Mouse (Mus musculus): ENCODE measurements around the gene Fam89b. TPM values are rescaled to one million over a fixed set of nuclear protein-coding genes. Genes with fewer than 3 reads are reported as not detected.

The Fam89b gene
- polyA plus RNA-seq, 1 experiment from 2014 or later = 184 TPM

DNA sequence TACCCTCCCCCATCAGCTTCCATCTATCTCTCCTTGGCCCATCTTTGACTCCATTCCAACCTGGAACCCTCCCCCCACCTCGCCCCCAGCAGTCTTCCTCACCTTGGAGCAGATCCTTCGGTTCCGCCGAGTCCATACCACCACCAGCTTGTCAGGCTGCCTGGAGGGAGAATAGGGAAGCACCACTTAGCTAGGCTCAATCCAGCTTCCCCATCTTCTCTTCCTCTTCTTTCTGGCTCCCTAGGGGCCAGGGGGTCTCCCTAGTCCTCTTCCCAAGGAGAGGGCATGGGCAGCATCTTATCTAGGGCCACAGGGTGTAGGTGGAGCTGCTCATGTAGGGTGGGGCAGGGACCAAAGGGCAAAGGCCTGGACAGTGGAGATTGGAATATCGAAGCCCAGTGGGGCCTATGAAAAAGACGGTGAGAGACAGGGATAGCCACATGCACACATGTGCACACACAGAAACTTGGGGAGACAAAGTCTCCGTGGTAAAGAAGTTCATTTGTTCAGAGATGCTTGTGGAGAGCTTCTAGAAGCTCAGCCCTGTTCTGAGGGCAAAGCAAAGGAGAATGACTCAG lies 6.5 kb downstream of the Fam89b start:
- ATAC-seq (ENCODE audit: insufficient read depth, low FRiP score, low TSS enrichment) = no peak
- DNase-seq (ENCODE audit: low spot score) = no peak
- WGBS = 92% methylated on average over 7 of the region's 7 CpGs
- H3K4me1 ChIP-seq (ENCODE audit: control insufficient read depth, insufficient read depth, low read length) = peaks cover 18% of the 10 kb centered on the region
- H3K9ac ChIP-seq (ENCODE audit: low read length) = no peak overlapping the region
- no peak overlapping the region for H3K4me2 ChIP-seq (ENCODE audit: low read depth)
- no peaks in the 10 kb centered on the region for H3K27me3 ChIP-seq (ENCODE audit: control insufficient read depth, insufficient read depth, low read length)
- H3K36me3 ChIP-seq (ENCODE audit: control insufficient read depth, insufficient read depth, low read length) = peaks cover 12% of the 10 kb centered on the region
- no peaks in the 10 kb centered on the region for H3K9me3 ChIP-seq (ENCODE audit: control insufficient read depth, low read length)
- no peak overlapping the region for H3K27ac ChIP-seq (ENCODE audit: low read depth, low read length)
- H3K4me3 ChIP-seq (ENCODE audit: low read depth, low read length) = no peak overlapping the region

DNA sequence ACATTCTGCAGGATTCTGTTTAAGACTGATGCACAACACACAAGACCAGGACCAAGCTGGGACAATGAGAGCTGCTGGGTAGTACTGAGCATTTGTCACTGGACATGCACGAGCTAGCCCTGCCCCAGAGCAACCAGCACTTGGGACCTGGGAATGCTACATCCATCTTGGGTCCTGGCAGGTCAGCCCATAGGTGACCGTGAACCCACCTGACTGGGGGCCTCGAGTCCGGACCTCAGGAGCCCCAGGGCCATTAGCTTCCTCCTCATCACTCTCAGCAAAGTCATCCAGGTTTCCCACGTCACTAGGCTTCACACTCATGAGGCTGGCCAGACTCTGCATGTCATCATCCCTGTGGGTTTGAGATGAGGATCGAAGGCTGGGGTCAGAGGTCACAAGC lies 8.2 kb downstream of the Fam89b start:
- no peaks in the 10 kb centered on the region for H3K9me3 ChIP-seq (ENCODE audit: control insufficient read depth, low read length)
- no peak overlapping the region for H3K27ac ChIP-seq (ENCODE audit: low read depth, low read length)
- H3K36me3 ChIP-seq (ENCODE audit: control insufficient read depth, insufficient read depth, low read length) = peaks cover 12% of the 10 kb centered on the region
- H3K27me3 ChIP-seq (ENCODE audit: control insufficient read depth, insufficient read depth, low read length) = no peaks in the 10 kb centered on the region
- H3K4me2 ChIP-seq (ENCODE audit: low read depth) = no peak overlapping the region
- DNase-seq (ENCODE audit: low spot score) = no peak
- H3K9ac ChIP-seq (ENCODE audit: low read length) = no peak overlapping the region
- no peak overlapping the region for H3K4me3 ChIP-seq (ENCODE audit: low read depth, low read length)
- ATAC-seq (ENCODE audit: insufficient read depth, low FRiP score, low TSS enrichment) = no peak
- H3K4me1 ChIP-seq (ENCODE audit: control insufficient read depth, insufficient read depth, low read length) = peaks cover 11% of the 10 kb centered on the region
- 91% methylated on average over 6 of the region's 6 CpGs for WGBS

DNA sequence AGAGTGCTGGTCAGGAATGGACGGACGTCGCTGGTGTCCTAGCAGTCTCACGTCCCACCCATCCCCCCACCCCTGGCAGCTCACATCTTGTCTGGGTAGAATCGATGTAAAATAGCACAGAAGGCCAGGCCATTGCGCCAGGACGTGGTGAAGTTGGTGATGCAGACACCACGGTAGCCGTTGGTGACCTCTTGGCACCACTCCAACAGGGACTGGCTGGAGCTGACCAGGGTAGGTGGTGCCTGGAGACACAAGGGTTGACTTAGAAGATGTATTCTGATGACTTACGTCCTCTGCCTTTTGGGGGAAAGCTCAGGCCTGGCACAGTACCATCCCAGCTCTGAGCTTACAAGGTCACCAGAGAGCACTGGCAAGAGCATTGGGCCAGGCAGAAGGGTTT lies 12.5 kb downstream of the Fam89b start:
- no peak overlapping the region for H3K27ac ChIP-seq (ENCODE audit: low read depth, low read length)
- H3K4me3 ChIP-seq (ENCODE audit: low read depth, low read length) = no peak overlapping the region
- 75% methylated on average over 10 of the region's 10 CpGs for WGBS
- DNase-seq (ENCODE audit: low spot score) = no peak
- no peaks in the 10 kb centered on the region for H3K9me3 ChIP-seq (ENCODE audit: control insufficient read depth, low read length)
- no peak for ATAC-seq (ENCODE audit: insufficient read depth, low FRiP score, low TSS enrichment)
- peaks cover 3% of the 10 kb centered on the region; the same call in 1 of the 2 replicates for H3K4me1 ChIP-seq (ENCODE audit: control insufficient read depth, insufficient read depth, low read length)
- peaks cover 10% of the 10 kb centered on the region for H3K36me3 ChIP-seq (ENCODE audit: control insufficient read depth, insufficient read depth, low read length)
- H3K4me2 ChIP-seq (ENCODE audit: low read depth) = no peak overlapping the region
- H3K9ac ChIP-seq (ENCODE audit: low read length) = no peak overlapping the region
- H3K27me3 ChIP-seq (ENCODE audit: control insufficient read depth, insufficient read depth, low read length) = no peaks in the 10 kb centered on the region

DNA sequence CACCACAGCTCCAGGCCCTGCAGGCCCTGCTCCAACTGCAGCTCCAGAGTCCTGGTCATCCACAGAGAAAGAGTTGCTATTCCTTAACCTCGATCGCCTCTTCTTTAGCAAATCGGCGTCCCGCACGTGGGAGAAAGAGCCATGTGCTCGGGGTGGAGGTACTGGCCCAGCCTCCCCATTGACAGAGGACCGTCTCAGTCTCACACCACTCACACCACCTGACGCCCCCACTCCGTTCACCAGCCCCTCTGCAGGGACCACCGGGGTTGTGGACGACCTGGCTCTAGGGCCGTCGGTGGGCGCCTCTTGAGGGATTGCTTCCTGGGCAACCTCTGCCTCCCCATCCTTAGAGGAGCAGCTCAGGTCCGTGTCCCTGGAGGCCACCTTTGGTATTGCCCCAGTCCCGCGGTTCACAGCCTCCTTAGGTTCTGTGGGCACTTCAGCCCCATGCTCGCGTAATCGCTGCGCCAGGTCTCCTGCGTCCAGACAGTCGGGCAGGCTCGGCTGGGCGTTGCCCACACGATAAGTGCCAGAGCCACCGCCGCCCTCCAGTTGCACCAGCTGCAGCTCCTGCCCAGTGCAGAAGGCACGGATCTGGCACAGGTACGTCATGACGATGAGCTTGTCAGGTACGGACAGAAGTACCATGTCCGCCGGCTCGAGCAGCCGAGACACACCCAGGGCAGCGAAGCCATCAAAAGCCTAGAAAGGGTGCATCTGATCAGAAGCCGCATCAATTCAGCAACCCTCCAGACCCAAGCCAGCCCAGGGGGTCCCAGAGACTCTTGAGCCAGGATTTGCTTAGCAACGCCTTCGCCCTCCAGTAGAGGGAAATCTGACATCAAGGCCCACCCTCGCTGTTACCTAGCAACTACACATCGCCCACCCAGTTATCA lies 13.4 kb downstream of the Fam89b start:
- WGBS = 17% methylated on average over 43 of the region's 43 CpGs
- DNase-seq (ENCODE audit: low spot score) (peak; percentile 54), ATAC-seq (ENCODE audit: insufficient read depth, low FRiP score, low TSS enrichment) (no peak; the same call in 1 of the 2 replicates)
- H3K9ac ChIP-seq (ENCODE audit: low read length) = no peak overlapping the region
- H3K27me3 ChIP-seq (ENCODE audit: control insufficient read depth, insufficient read depth, low read length) = no peaks in the 10 kb centered on the region
- H3K9me3 ChIP-seq (ENCODE audit: control insufficient read depth, low read length) = no peaks in the 10 kb centered on the region
- H3K4me1 ChIP-seq (ENCODE audit: control insufficient read depth, insufficient read depth, low read length) = peaks cover 3% of the 10 kb centered on the region; the same call in 1 of the 2 replicates
- no peak overlapping the region for H3K27ac ChIP-seq (ENCODE audit: low read depth, low read length)
- peaks cover 5% of the 10 kb centered on the region for H3K36me3 ChIP-seq (ENCODE audit: control insufficient read depth, insufficient read depth, low read length)
- no peak overlapping the region for H3K4me3 ChIP-seq (ENCODE audit: low read depth, low read length)
- no peak overlapping the region; the same call in 1 of the 2 replicates for H3K4me2 ChIP-seq (ENCODE audit: low read depth)

DNA sequence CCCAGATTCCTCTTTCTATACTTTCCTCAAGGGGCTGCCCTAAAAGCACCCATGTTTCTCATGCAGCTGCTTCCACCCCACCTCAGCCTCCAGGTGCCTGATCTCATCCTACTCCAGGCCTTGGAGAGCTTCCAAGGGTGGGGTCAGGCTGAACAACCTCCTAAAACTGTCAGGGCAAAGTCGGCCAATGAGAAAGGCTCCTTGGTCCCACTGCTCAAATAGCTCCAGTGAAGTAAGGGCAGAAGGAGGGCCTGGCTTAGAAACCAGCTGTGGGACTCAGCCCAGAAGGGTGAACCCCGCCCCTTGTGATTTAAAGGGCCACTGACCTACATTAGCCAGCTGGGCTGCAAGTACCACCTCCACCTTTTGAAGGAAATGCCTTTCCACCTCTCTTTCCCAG lies 15.7 kb downstream of the Fam89b start:
- Histone ChIP-seq H3K27ac (ENCODE audit: low read depth, low read length) (no peak overlapping the region), H3K9me3 (ENCODE audit: control insufficient read depth, low read length) (no peaks in the 10 kb centered on the region), H3K4me2 (ENCODE audit: low read depth) (no peak overlapping the region), H3K36me3 (ENCODE audit: control insufficient read depth, insufficient read depth, low read length) (peaks cover 6% of the 10 kb centered on the region), H3K4me3 (ENCODE audit: low read depth, low read length) (no peak overlapping the region), H3K9ac (ENCODE audit: low read length) (no peak overlapping the region), H3K4me1 (ENCODE audit: control insufficient read depth, insufficient read depth, low read length) (peaks cover 3% of the 10 kb centered on the region; the same call in 1 of the 2 replicates), H3K27me3 (ENCODE audit: control insufficient read depth, insufficient read depth, low read length) (no peaks in the 10 kb centered on the region)
- ATAC-seq (ENCODE audit: insufficient read depth, low FRiP score, low TSS enrichment) (no peak), DNase-seq (ENCODE audit: low spot score) (no peak)
- WGBS = 12% methylated on average over 2 of the region's 2 CpGs

- Histone ChIP-seq H3K4me1 (ENCODE audit: control insufficient read depth, insufficient read depth, low read length) (peaks cover 3% of the 10 kb centered on the region; the same call in 1 of the 2 replicates), H3K4me2 (ENCODE audit: low read depth) (no peak overlapping the region), H3K27me3 (ENCODE audit: control insufficient read depth, insufficient read depth, low read length) (no peaks in the 10 kb centered on the region), H3K27ac (ENCODE audit: low read depth, low read length) (no peak overlapping the region), H3K9me3 (ENCODE audit: control insufficient read depth, low read length) (no peaks in the 10 kb centered on the region), H3K9ac (ENCODE audit: low read length) (no peak overlapping the region), H3K36me3 (ENCODE audit: control insufficient read depth, insufficient read depth, low read length) (peaks cover 8% of the 10 kb centered on the region), H3K4me3 (ENCODE audit: low read depth, low read length) (no peak overlapping the region)
- ATAC-seq (ENCODE audit: insufficient read depth, low FRiP score, low TSS enrichment) (no peak), DNase-seq (ENCODE audit: low spot score) (no peak)
- WGBS = 78% methylated on average over 5 of the region's 5 CpGs
Observed at GRCm38 (mm10) chr19:5713255-5713654, 16.2 kb downstream of the Fam89b start.

DNA sequence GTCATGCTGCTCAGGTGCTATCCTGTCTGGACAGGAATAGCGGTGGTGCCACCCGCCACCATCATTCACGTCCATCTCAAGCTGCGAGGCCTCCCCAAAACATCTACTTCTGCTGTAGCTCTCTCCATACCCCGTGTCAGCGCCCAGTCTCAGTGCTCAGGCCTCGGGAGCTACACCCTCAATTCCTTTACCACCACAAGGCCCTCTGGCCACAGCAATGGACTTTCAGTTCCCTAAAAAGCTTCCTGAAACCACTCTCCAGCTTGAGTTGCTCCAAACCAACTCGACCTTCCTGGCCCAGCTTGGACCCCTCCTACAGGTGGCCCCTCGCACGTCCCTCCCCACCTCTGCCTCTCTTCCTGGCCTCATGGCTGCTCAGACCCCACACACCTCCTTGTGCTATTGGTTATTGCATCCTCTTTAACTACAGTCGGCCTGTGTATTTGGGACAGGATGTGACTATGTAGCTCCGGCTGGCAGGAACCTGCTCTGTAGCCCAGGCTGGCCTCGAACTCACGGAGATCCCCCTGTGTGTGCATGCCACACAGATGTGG lies 17.5 kb downstream of the Fam89b start:
- WGBS = 89% methylated on average over 14 of the region's 14 CpGs
- no peaks in the 10 kb centered on the region for H3K9me3 ChIP-seq (ENCODE audit: control insufficient read depth, low read length)
- DNase-seq (ENCODE audit: low spot score) = no peak
- peaks cover 11% of the 10 kb centered on the region for H3K36me3 ChIP-seq (ENCODE audit: control insufficient read depth, insufficient read depth, low read length)
- no peak overlapping the region for H3K4me3 ChIP-seq (ENCODE audit: low read depth, low read length)
- no peak overlapping the region for H3K27ac ChIP-seq (ENCODE audit: low read depth, low read length)
- H3K27me3 ChIP-seq (ENCODE audit: control insufficient read depth, insufficient read depth, low read length) = no peaks in the 10 kb centered on the region
- H3K4me2 ChIP-seq (ENCODE audit: low read depth) = no peak overlapping the region
- H3K9ac ChIP-seq (ENCODE audit: low read length) = no peak overlapping the region
- ATAC-seq (ENCODE audit: insufficient read depth, low FRiP score, low TSS enrichment) = no peak
- H3K4me1 ChIP-seq (ENCODE audit: control insufficient read depth, insufficient read depth, low read length) = peaks cover 3% of the 10 kb centered on the region; the same call in 1 of the 2 replicates

DNA sequence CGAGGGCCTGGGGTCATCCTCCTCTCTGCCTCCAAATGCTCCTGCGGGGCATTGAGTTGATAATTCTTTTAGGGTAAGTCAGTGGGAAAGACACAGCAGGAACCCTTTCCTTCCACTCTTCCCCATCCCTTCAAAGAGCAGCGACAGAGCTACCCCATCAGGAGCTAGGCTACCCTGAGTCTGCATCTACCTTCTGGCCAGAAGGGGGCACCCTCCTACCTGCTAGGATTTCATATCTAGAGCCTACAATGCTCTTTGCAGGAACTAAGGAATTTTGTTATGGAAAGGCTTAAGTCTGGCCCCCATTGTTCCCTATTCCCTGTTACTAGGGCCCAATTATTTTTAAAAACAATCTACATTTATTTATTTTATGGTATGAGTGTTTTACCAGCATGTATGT lies 18.2 kb downstream of the Fam89b start:
- ATAC-seq (ENCODE audit: insufficient read depth, low FRiP score, low TSS enrichment) (no peak), DNase-seq (ENCODE audit: low spot score) (peak; percentile 74)
- Histone ChIP-seq H3K4me3 (ENCODE audit: low read depth, low read length) (no peak overlapping the region), H3K9me3 (ENCODE audit: control insufficient read depth, low read length) (no peaks in the 10 kb centered on the region), H3K4me1 (ENCODE audit: control insufficient read depth, insufficient read depth, low read length) (no peaks in the 10 kb centered on the region), H3K9ac (ENCODE audit: low read length) (no peak overlapping the region), H3K27me3 (ENCODE audit: control insufficient read depth, insufficient read depth, low read length) (no peaks in the 10 kb centered on the region), H3K36me3 (ENCODE audit: control insufficient read depth, insufficient read depth, low read length) (peaks cover 11% of the 10 kb centered on the region), H3K27ac (ENCODE audit: low read depth, low read length) (no peak overlapping the region), H3K4me2 (ENCODE audit: low read depth) (no peak overlapping the region)
- 9% methylated on average over 3 of the region's 3 CpGs for WGBS
